Mouse (Mus musculus) heart, postnatal 0 days (tissue): Measurements from ENCODE around the gene Adarb2.

ENCODE experiments used
- CTCF ChIP-seq: IDR thresholded peaks from 2 replicates; pipeline ENCODE4 v1.5.1; 2016; ENCODE audit warnings: antibody characterized with exemption, control low read depth, low read depth
- EP300 ChIP-seq: IDR thresholded peaks from 2 replicates; pipeline ENCODE4 v1.6.1; 2016; ENCODE audit warnings: antibody characterized with exemption, low read depth

DNA sequence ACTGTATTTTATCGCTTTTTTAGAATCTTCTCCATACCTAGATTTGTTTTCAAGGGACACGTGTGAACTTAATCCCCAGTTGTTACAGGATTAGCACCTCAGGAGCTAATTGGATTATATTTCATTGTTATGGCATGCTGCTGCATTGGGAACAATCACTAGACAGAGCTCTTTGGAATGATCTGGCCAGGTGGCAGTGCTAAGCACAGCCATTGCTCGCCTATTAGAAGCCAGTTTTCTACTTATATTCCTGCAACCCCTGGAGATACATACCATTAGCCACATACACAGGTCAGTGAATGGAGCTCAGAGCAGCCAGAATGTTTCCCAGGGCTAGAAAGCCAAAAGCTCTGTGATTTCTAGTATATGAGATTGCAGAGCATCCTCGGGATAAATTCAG, 131.9 kb downstream of the Adarb2 start:
- TF ChIP-seq CTCF (no peak), EP300 (no peak)
